Mouse (Mus musculus) embryo, embryonic 10.5 days (tissue): ENCODE data around the gene Usp38.
"Not testable (repeated sequence)": the region's sequence is repeated elsewhere in the genome, so short reads cannot be mapped to it uniquely, and the experiment has no call there.

Experiments
- DNase-seq: peaks from one replicate; pipeline ENCODE4 v3.0.0-alpha.2; 2015; ENCODE audit warnings: low spot score

Usp38 gene

DNA sequence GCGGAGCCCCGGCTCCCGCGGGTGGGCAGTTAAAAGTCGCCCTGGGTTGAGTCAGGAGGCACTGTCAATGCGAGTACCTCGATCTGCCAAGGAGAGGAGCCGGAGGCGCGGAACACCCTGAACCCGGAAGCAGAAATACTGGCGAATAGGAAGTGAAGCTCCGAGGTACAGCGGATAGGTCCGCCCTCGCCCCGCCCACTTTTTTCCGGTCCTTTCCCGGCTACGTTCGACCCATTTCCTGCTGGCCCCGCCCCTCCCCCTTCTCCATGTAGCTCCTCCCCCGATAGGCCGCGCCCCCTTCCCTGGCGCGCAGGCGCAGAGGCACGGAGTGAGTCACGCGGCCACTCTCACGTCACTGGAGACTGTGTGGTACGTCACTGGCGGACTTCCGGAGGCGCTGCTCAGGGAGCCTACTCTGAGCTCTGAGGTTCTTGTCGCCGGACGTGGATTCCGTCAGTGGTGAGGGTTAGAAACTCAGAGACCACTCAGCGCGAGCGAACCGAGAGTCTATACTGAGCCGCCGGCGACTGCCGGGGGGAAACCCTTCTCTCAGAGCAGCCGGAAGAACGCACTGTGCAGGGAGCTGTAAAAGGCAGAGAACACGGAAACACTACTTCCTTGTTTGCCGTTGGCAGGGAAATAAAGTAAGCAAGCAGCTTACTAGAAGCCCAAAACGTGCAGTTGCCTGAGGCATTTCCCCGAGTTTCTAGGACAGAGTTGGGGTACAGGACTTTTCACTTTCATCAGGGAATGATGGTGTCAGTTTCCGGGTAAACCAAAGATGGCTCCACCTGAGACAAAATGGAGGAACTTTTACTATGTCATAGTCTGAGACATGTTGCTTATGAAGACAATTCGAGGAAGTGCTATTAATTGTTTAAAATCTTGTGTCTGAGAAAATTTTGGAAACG lies at the start of gene Usp38:
Gene Usp38 (minus strand): TSS at position 140 of the 911 bp plus-strand sequence.
- DNase-seq = peak; percentile 99

DNA sequence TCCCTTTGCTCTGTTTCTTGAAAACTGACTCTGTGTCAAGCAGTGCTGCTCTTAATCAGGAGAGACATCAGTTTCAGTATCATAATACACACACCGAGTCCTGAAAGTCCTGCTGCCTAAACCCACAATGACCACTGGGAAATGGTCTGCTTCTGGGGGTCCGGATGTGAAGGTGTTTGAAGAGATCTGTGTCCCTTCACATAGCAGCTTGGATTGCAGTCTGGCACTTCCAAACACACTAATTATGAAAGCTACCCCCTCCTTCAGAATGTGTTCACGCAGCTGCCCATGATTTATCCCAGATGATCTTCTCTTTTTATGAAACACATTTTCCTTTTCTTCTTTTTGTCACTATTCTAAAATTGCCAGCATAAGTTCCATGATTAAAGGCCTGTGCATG lies 47.8 kb upstream of the Usp38 start:
- no peak for DNase-seq

DNA sequence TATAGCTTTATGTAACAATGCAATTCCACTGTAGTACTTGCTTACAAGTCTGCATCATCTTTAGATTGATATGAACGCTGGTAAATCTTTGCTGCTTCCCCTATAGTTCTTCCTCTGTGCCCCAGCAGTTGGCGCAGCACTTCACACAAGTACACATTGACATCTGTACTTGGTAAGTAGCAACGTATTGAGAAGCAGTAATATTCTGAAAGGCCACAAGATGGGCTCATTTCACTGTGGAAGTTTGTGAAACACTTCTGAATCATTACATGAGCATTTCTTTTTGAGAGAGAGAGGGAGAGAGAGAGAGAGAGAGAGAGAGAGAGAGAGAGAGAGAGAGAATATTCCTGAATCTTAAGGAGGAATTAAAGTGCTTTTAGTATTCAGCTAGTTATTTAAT lies 47.2 kb upstream of the Usp38 start:
- DNase-seq = peak; percentile 57

DNA sequence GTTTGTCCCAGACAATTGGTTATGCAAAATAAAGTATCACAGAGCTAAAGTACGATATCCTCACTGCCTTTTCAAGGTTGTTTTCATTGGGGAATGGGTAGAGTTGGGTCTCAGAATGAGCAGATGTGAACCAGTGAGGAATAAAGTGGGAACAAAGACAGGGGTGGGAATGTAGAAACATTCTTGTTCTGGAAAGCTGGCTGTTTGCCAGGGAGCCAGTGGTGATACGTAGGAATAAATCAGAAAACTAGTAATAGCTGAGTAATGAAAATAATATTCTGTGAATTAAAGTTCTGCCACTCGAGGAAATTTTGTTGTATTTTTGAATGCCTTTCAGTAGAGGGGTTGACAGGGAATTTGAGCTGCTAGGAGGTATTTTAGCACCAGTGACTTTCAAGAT lies 29.5 kb upstream of the Usp38 start:
- DNase-seq = no peak

DNA sequence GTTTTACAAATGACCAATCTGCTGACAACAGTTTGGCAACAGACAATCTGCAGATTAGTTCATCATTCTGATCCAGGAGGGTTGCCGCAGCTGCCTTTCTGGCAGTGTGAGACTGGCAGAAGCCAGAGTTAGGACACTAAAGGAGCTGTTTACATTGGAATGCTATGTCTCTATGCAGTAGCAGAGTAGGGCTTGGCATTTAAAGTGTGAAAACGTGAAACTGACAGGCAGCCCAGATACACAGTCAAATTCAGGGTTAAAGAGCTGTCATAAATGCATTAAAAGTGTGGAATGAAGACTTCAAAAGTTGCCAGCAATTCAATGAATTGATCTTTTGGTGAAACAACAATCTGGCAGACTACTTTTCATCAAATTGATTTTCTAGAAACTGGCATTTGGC lies 13.3 kb upstream of the Usp38 start:
- no peak for DNase-seq

DNA sequence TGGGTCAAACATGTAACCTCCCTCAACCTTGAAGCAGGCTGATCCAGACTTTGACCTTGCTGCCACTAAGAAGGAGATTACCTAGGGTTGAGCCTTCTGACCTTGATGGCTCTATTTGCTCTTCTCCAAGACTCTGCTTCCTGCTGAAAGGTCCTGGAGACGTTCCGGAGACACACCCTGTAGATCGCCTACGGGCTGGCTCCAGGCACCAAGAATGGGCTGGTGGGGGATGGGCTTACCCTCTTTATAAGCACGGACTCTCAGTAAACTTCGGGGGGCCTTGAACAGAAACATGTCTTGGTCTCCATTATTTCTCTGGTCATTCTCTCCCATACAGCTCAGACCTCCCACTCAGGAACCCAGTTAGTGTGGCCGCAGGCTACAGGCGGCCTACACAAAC lies 2.8 kb upstream of the Usp38 start:
- DNase-seq = not testable (repeated sequence)

DNA sequence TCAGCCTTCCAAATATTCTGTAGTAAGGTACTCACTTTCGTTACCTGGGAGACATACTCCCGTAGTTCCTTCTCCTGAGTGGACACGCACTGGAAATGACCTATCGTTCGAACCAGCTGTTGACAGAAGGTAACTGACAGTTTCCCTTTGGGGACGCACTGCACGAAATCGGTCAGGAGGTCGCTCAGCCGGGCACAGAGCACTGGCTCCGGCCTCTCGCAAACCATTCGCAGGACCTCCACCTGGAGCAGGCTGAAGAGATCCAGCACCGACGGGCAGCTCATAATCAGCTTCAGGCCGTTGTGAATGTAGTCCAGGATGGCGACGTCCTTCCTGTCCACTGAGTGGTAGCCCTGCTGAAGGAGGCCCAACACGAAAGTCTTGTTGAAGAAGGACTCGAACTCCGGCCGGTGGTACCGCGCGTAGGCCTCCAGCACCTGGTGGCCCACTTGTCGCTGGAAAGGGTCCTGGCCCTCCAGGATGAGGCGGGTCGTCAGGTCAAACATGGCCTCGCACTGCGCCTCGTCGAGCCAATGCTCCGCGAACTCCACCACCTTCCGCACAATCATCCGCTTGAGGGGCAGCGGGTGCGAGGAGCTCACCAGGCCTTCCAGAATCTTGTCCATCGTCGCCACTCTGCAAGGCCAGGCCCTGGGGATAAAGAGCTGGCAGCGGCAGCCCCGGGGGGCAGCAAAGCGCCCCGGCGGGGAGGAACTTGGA lies 757 bp downstream of the Usp38 start:
- DNase-seq = peak; percentile 15

DNA sequence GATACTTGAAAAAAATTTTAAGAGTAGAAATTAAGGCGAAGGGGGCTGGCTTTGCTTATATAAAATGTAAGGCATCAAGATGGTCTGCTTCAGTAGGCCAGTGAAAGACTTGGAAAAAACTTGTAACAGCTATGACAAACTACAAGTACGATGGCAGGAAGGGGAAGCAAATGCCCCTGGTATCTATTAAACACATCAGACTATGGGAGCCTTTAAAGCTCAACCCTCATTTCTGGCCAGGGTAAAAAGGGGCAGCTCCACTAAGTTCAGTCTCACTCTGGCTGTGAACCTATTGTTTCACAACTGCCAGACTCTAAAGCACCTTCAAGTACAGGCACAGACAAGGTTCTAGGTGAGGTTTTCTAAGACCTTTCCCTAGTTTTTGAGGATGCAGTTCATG lies 2.0 kb downstream of the Usp38 start:
- no peak for DNase-seq

DNA sequence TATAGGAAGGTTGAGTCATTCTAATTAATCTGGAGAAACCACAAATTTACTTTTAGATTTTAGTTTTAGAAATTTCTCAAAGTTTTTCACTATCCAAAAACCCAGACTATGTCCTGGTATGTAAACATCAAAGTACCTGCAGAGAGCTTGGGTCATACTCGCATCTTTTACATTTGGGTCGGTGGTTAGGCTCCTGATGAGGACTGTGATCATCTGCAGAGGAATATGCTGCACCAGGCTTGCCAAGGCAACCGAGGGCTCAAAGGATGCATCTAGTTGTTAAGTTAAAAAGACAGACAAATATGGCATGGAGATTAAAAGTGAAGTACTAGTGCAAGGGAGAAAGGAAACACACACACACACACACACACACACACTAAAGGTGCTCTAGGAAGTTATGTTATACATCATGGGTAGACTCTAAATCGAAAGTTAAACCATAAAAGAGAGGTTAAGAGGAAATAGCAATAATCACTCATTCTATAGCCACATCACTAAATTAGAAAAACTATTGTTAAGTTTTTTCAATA lies 2.6 kb downstream of the Usp38 start:
- no peak for DNase-seq

DNA sequence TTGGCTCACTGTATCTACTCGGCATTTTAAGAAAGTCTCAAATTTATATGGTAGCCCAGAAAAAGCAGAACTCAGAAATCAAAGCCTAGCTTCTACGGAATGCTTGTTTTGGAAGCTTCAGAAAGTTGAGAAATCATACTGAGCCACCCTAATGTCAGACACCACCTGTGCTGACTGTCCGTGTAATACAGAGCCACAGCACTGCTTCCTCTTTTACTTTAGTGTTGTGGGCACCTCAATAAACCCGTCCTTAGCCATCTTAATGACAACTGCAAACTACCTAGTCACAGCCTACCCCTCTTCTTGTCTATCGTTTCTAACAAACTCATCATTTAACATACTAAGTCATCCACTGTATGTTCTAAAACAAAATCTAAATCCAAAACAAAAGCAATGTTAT lies 4.3 kb downstream of the Usp38 start:
- no peak for DNase-seq

DNA sequence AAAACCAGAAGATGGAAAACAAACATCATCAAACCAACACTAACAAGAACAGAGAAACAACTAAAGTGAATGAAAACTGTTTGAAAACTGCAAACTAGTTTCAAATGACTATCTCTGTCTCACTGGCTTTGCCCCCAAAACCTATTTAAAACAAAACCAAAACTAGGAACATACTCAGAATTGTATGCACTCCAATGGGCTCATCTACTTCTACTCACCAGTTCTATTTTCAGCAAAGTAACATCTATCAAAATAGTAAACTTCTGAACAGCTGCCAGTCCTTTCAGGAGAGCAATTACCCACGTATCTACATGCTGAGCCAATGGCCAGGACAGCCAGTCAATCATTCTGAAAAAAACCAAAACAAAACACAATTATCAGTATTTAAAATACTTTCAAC lies 9.6 kb downstream of the Usp38 start:
- no peak for DNase-seq

DNA sequence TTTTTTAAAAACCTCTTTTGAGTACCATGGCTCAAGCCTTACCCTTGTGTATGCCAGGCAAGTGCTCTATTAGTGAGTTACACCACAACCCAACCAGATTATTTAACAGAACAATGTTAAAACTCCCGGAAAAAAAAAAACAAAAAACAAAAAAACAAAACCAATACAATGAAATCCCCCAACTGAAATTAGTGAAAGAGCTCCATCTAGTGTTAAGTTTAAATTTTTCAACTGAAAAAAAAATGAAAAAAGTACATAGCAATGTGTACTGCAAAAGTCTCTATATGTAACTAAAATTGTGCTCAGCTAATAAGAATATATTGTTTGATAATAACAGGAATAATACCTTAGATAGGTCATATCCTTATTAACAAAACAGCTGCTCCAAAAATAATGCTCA lies 18.1 kb downstream of the Usp38 start:
- DNase-seq = peak; percentile 59

DNA sequence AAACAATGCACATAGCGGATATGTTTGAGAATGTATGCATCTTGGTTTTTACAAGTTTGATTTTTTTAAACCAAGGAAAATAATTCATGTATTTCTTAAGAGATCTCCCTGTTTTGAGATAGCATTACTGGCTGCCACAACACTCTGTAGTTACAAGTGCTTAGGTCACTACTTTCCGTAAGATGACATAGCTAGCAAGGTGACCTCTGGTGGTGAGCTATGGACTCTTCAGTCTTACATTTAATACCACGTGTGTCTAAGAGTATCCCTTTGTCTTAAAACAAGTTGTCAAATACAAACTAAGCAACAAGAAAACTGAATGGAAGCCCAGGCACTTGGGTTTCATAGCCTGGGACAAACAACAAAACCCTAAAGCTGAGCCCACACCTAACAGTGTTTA lies 22.8 kb downstream of the Usp38 start:
- DNase-seq = peak; percentile 73

DNA sequence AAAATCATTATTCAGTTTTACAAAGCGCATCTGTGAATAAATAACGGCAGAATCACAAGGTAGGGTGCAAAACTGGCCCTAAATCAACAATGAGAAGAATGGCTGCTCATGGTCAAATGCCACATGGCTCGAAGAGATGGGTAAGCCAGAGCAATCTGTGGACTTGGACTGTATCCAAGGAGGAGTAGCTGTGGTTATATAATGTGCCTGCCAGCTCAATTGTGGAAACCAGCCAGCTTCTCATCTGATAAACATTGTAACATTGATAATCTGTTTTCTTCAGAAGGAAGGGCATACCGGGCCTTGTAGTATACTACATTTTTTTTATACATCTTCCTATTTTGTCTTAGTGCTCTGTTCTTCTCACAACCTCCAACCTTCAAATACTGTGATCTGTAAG lies 31.9 kb downstream of the Usp38 start:
- DNase-seq = no peak

DNA sequence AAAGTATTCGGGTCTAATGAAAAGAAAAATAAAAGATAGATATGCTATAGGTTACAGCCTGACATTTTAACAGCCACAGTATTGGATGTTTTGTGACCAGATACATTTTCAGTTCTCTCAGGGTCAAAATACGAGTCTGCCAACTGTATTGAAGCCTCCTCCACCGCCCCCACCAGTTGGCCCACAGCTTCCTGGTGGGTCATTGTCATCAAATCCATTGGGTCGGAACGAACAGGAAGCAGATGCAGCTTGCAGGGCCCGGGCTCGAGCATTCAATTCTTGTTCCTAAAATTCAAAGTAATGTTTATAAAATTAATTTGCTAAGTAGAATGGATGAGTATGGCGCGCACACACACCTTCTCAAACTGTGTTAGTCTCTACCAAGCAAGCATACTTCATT lies 33.0 kb downstream of the Usp38 start:
- DNase-seq = no peak

DNA sequence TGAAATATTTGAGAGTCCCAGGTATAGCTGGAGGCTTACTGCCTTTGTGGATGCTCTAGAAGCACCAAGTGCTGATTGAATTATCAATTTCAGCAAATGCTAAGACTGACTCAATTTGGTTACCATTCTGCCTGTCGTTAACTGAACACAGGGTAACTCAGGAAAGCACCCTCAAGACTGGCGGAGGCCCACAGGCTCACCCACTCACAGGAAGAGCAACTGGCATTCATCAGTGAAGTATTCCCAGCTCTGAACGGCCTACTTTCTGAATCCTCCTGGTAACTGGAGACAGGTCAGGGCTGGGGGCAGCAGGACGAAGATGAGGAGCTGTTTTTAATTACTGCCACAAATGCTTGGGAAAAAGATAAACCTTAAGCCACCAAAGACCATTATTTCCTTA lies 34.7 kb downstream of the Usp38 start:
- no peak for DNase-seq

DNA sequence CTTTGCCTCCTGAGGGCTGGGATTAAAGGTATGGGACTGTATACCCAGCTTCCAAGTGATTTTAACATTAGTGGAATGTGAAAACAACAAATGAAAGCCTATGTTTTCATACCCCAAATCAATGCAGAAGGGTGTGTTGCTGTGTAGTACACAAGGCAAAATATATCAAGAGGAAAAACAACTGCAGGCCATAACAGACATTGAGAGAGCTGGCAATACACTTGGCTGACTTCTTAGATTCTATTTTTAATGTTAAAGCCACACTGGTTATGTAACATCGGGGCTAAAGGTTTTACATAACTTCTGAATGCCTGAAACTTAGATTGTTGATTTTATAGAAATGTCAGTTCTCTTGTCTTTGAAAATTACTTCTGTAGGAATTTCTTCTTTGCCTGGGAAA lies 37.5 kb downstream of the Usp38 start:
- no peak for DNase-seq

DNA sequence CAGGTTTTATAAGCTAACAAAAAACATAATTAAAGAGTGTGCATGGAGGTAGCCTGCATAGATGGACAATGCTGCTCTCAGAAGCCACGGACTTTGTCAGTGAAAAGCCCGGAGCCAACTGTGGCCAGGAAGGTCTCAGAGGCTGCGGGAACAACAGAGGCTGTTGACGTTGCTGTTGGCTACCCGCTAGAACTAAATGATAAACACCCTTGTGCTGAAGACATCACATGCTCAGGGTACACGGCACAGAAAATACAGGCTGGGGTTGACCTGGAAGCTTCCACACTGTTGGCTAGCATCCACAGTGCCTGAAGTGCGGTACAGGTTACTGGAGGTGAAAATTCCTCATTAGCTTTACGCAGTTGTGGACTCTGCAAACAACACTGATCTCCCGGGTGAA lies 43.6 kb downstream of the Usp38 start:
- no peak for DNase-seq

DNA sequence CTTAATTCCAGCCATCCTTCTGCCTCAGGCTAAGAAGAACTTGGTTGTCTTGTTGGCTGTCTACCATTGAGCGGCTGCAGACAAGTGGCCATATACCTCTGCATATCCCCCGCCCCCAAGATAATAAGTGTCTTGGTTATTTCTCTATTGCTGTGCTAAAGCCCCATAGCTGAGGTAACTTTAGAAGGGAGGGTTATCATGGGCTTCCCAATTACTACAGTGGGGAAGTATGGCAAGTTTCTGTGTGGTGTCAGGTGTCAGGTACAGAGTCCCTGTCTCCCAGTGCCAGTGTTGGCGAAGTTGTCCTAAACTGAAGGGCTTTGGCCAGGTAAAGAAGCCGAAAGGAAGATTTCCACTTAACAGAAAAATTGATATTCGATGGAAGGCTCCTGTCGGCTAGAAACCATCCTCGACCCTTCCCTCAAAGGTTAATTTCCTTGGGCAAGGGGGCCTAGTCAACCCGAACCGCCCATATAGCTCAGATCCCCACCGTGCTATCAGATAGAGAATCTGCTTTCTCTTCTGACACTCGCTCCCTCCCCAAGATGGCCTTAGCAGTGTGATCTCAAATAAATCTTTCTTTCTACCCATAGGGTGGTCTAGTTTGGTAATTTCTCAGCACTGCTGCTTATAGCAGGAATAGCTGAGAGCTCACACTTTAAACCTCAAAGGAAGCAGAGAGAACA lies 44.6 kb downstream of the Usp38 start:
- DNase-seq = no peak

DNA sequence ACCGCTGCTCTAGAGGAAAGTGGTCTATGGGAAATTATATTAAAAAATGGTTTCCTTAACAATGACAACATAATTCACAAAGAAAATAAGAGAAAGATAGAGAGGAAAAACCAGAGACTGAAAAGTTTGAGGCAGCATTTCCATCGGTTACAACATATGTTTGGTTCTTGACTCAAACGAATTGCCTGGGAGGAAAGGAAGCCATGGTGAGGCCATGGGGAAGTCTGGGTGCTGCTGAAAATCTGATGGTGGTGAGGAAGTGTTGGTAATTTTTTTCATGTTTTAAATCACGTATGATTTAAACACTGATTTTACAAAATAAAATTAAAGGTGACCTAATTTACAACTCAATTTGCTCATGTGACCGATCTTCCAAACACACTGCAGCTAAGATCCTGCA lies 45.3 kb downstream of the Usp38 start:
- no peak for DNase-seq

DNA sequence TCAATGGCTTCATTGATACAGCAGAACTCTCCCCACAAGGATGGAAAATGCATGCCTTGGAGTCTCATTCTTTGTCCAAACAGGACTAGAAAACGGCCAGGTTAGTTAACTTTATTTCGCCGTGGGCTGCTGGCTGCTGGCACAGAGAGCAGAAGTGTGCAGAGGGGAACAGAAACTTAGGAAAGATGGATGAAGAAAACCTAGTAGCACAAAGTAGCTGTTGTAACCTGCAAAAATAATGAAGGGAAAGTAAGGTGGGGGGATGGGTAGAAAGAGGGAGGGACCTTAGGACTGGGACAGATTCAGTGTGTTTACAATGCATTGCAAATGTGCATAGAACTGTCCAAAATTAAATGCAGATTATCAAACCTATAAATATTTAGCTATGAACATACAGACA lies 51.6 kb downstream of the Usp38 start:
- no peak for DNase-seq

DNA sequence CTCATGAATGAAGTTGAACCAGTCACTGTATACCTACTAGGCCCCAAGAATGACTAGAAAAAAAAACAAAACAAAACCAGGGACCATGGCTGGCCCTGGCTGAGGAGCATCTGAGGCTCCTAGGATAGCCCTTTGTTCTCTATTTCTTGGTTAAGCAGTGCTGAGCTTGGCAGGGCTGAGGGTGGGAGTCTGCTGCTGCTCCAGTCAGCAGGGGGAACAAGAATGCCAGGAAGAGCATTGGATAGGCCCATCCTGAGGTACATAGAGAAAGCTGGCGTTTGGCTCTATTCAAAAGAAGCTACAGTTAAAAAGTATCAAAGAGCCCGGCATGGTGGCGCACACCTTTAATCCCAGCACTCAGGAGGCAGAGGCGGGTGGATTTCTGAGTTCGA lies 52.1 kb downstream of the Usp38 start:
- DNase-seq = no peak
